Mouse (Mus musculus) left cerebral cortex, adult 2 months (tissue): ENCODE results near the gene Sh2d3c. TPM values are rescaled to one million over a fixed set of nuclear protein-coding genes. Genes with fewer than 3 reads are reported as not detected.

ENCODE experiments used
- DNase-seq, 2 experiments: peaks; one replicate each; pipeline ENCODE4 v3.0.0; 2021 to 2022; ENCODE audit warnings: low spot score in 2 of 2, mixed read lengths in 1 of 2; ENCODE audit errors: extremely low spot score in 1 of 2
- H3K27ac ChIP-seq: fragments of 200-600 bp; 2 replicates; pipeline ENCODE4 v1.8.1; 2022
- H3K4me3 ChIP-seq: fragments of 200-600 bp; 2 replicates; pipeline ENCODE4 v1.8.1; 2022
- CTCF ChIP-seq: fragments of 200-600 bp; IDR thresholded peaks from 2 replicates; pipeline ENCODE4 v1.8.1; 2022; ENCODE audit warnings: antibody characterized with exemption, mild to moderate bottlenecking, moderate library complexity
- intact Hi-C: fragments of 180-260 bp; cut with DNase I; formaldehyde crosslinking; loops from one replicate; pipeline ENCODE4 v1.15.1; 2025
- total RNA-seq, 2 experiments: library from RNA; stranded (reverse); gene quantifications; 2 replicates each; pipeline ENCODE4 v1.2.3; 2021

Sh2d3c gene
- total RNA-seq, 2 experiments from 2014 or later = 31.1 to 42.5 TPM

DNA sequence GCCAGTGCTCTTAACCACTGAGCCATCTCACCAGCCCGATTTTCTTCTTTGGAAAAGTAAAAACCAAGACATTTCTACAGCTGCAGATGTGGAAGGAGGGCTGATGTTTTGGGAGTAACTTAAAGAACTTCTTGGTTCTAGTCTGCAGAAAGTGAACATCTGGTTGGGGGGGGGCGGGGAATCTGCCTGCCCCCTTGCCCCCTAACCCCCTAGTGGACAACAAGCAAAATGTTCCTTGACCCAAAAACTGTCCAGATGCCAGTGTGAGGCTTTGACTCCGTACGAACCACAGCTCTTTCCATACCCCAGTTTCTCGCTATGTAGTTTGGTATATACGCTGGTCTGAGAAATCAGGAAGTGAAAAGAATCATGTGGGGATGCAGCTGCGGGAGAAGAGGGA lies 29.3 kb downstream of the Sh2d3c start:
- H3K27ac ChIP-seq = no peak overlapping the region
- no peak for DNase-seq
- no peak overlapping the region for H3K4me3 ChIP-seq
- TF ChIP-seq CTCF = peak; percentile 11
- intact Hi-C loops = no loop called here

DNA sequence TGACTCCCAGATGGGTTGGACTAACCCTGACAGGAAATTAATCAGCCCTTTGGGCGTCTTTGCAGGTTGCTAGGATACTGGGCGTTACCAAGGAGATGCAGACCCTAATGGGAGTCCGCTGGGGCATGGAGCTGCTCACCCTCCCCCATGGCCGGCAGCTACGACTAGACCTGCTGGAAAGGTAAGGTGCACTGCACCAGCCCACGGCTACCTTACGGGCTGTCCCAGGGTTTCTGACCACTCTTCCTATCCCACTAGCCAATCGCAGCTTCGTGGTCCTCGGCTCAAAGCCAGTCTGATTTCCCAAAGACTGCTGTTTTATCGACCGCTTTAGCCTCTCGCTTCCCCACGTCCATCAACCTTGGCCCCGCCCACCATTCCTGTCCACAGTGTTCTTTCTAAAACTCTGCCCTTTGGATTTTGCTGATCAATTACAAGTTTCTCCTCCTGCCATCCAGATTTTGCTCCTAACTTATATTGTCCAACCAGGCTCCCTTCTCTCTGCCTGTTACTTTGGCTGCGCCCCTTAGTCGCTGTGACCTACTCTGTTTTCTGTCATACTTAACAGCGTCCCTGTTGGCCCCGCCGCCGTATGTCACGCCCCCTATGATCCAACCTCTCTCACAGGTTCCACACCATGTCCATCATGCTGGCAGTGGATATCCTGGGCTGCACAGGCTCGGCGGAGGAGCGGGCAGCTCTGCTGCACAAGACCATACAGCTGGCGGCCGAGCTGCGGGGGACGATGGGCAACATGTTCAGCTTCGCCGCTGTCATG lies 30.2 kb downstream of the Sh2d3c start:
- H3K27ac ChIP-seq = no peak overlapping the region
- no peak overlapping the region for H3K4me3 ChIP-seq

DNA sequence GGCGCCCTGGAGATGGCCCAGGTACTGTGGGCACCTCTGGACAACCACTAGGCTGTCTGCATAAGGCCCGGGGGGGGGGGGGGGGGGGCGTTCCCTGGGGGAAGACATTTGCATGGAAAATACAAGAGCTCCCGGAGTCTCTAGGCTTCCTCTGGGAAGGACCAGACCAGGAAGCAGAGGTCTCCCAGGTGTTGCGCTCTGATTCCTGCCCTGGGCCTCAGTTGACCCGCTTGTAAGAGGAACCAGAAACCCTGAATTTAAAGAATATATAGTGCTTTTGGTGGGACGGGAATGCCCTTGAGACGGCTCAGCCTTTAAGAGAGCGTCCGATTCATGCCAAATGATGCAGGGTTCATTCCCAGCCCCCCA lies 30.8 kb downstream of the Sh2d3c start:
- TF ChIP-seq CTCF = no peak
- Histone ChIP-seq H3K27ac (no peak overlapping the region), H3K4me3 (no peak overlapping the region)
- intact Hi-C loops = no loop called here
- DNase-seq = no peak

More for the DNA sequence above, 30.2 kb downstream of the Sh2d3c start:
- intact Hi-C loops = no loop called here
- DNase-seq = no peak
- no peak for TF ChIP-seq CTCF

DNA sequence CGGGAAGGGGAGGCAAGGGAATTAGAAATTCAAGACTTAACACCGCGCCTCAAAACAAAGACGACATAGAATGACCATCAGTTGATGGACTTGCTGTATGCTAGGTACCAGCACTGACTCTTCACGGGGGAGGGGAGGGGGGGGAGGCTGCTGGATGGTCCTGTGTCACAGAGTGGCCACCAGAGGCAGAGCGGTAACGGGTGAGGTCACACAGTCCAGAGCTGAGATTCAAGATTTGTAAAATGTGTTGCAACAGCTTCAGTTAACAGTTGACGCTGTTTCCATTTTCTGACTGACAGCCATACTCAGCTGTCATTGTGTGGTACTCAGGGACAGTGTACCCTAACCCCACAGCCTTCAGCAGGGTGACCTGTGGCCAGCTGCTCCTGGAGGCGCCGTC lies 31.3 kb downstream of the Sh2d3c start:
- intact Hi-C loops = no loop called here
- no peak overlapping the region for H3K27ac ChIP-seq
- no peak overlapping the region for H3K4me3 ChIP-seq
- DNase-seq = no peak
- TF ChIP-seq CTCF = no peak; the same call in 1 of the 2 replicates

DNA sequence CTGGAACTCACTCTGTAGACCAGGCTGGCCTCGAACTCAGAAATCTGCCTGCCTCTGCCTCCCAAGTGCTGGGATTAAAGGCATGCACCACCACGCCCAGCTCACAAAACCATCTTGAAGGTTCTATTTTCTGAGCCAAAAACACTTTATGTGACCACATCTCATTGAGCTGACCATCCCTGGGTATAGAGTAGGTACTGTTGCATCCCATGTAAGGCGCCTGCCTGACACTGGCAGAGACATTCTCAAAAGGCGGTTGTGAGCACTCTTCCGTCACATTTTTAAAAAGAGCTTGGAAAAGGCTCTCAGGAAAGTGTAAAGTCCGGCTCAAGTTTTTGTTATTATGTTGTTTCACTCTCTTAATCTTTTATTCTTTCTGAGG lies 35.8 kb downstream of the Sh2d3c start:
- Histone ChIP-seq H3K4me3 (no peak overlapping the region; the same call in 1 of the 2 replicates), H3K27ac (no peak overlapping the region; the same call in 1 of the 2 replicates)
- DNase-seq = no peak
- TF ChIP-seq CTCF = no peak
- intact Hi-C loops = loop anchor here (1.0 to 5.0 kb wide), 2 partner anchors 43 to 124 kb away; partner anchors contain the start of gene Cdk9

DNA sequence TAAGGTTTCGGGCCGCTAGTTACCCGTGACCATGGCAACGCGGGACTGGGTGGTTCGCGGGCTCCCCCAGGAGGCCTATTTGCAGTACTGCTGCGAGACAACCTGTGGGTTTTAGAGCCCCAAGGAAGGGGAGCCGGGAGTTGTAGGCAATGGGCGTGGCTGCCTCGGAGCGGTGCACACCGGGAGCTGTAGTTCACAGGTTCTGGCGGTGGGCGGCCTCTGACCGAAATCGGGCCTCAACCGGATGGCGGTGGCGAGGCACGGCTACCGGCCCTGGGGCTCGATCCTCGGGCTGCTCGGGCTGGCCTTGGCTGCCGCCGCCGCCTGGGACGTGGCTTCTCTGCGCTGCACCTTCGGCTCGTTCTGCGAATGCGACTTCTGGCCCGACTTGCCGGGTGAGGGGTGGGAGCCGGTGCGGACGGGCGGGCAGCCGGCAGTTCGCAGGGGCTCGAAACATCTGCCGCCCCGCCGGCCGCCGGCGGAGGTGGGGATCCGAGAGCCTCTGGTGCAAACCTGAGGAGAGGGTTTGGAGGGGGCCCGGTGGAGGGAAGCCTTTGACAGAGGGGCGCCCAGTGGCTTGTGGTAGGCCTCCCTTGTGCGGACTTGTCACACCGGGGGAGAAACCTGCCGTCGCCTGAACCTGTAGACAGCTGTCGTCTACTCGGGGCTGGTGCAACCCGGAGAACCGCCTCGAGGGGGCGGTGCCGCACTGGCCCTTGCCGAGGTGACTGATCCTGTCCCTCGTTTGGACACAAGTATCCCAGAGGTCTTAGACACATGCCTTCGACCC lies 36.4 kb downstream of the Sh2d3c start, which contains the start of gene Tor2a:
Tor2a (plus strand) TSS at position 179 of the 790 bp plus-strand sequence.
- intact Hi-C loops = loop anchor here (1.0 to 5.0 kb wide), 2 partner anchors 44 to 125 kb away; partner anchors contain the start of gene Cdk9
- DNase-seq = peak; percentile 96
- peak; percentile 98 for TF ChIP-seq CTCF
- H3K4me3 ChIP-seq = peak within 1 kb of the TSS; percentile 92
- peak within 1 kb of the TSS; percentile 96 for H3K27ac ChIP-seq

DNA sequence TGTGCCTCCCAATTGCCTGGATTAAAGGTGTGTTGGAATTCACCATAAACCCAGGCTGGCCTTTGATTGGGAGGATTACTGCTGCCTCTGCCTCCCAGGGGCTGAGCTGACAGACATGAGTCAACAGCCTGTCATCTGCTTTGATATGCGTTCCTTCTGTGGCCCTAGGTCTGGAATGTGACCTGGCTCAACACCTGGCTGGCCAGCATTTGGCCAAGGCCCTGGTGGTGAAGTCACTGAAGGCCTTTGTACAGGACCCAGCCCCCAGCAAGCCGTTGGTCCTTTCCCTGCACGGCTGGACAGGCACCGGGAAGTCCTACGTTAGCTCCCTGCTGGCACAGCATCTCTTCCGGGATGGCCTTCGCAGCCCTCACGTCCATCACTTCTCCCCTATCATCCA lies 37.6 kb downstream of the Sh2d3c start:
- Histone ChIP-seq H3K27ac (peak overlapping the region; percentile 28; the same call in 1 of the 2 replicates), H3K4me3 (no peak overlapping the region)
- intact Hi-C loops = loop anchor here (5.0 kb wide), 1 partner anchor 126 kb away; no protein-coding TSS in a partner anchor
- DNase-seq = no peak
- no peak for TF ChIP-seq CTCF

DNA sequence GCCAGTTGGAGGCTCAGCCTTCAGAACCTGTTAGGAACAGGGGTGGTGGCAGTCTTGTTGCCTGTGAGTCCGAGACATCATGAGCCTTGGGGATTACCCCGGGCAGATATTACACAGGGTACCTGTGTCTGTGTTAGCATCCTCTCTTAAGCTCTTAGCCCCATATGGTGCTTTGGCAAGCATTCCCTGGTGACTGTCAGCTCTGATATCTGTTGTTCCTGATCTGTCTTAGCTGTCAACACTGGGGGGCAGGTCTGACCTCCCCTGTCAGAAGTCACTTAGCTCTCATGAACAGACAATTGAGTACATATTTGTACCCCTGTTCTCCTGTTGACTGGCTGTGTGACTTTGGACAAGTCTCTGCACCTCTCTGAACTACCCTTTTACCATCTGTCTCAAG lies 38.1 kb downstream of the Sh2d3c start:
- intact Hi-C loops = loop anchor here (5.0 kb wide), 1 partner anchor 127 kb away; no protein-coding TSS in a partner anchor
- no peak for TF ChIP-seq CTCF
- H3K27ac ChIP-seq = no peak overlapping the region
- no peak for DNase-seq
- H3K4me3 ChIP-seq = no peak overlapping the region

DNA sequence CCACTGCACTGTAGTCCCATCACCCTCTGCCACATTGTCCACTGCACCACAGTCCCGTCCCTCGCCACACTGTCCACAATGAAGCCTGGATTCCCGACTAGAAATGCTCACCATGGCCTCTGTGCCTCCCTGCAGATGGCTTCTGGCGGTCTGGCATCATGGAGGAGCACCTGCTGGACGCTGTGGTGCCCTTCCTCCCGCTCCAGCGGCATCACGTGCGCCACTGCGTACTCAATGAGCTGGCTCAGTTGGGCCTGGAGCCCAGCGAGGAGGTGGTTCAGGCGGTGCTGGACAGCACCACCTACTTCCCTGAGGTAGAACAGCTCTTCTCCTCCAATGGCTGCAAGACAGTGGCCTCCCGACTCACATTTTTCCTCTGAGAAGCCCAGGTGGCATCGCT lies 40.5 kb downstream of the Sh2d3c start:
- intact Hi-C loops = no loop called here
- TF ChIP-seq CTCF = no peak; the same call in 1 of the 2 replicates
- Histone ChIP-seq H3K4me3 (no peak overlapping the region), H3K27ac (0 out of 2 replicates have a peak overlapping the region, but pooled peaks have one; percentile 24)
- DNase-seq = peak in 1 of 2 experiments; percentile 56

DNA sequence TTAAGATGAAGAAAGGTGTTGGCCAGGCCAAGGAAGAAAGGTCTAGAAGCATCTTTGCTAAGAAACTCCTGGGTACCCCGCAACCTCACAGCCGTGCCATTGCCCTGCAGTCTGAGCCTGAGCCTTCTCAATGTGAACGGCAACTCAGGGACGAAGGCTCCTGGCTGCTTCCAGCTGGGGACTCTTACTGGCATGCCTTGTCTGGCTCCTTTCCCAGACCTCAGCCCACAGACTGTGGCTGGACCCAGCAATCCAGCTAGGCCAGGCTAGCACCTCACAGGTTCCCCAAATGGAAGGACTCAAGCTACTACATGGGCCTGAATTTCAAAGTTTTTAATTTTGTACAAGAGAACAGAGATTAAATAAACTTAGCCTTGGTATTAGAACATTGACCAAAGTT lies 41.0 kb downstream of the Sh2d3c start:
- intact Hi-C loops = no loop called here
- no peak for TF ChIP-seq CTCF
- no peak overlapping the region for H3K4me3 ChIP-seq
- no peak for DNase-seq
- H3K27ac ChIP-seq = 0 out of 2 replicates have a peak overlapping the region, but pooled peaks have one; percentile 24

DNA sequence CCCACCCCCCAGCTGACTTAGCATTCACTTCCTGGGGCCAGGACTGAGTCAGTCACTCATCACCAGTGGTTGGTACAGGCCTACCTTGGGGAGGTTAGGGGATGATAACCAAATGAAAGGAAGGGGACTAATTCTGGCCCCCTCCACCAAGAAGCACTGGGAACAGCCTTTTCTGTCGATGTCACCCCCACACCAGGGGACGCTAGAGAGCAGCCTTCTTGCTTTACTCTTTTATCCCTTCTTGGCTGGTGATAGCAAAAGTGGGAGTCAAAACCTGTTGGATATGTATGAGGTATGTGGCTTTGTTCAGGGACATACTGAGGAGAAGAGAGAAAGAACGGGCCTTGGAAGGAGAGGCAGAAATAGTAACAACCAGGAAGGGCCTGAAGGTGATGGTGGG lies 42.5 kb downstream of the Sh2d3c start:
- Histone ChIP-seq H3K4me3 (no peak overlapping the region), H3K27ac (no peak overlapping the region)
- TF ChIP-seq CTCF = peak; percentile 36
- intact Hi-C loops = no loop called here
- no peak for DNase-seq

DNA sequence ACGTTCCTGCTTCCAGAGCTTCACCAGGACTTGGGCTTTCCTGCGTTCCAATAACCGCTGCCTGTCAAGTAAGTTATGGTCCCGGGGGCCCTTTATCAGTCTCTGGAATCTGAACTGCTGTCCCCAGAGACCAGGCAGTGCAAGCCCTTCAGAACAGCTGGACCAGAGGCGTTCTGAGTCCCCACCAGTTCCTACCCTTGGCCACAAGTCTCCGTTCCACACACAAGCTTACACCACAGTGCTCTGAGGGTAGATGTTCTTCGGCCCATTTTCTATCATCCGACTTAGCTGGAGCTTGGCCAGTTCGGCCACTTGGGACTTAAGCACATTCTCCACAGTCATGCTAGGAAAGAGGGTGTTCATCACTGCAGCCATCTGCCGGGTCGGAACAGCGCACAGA lies 46.4 kb downstream of the Sh2d3c start:
- intact Hi-C loops = no loop called here

More for the DNA sequence above, 46.4 kb downstream of the Sh2d3c start:
- H3K4me3 ChIP-seq = no peak overlapping the region
- H3K27ac ChIP-seq = no peak overlapping the region
- no peak for DNase-seq
- no peak for TF ChIP-seq CTCF
